Mouse (Mus musculus) neural tube, embryonic 13.5 days (tissue): ENCODE data around the gene Wdr77. TPM values are rescaled to one million over a fixed set of nuclear protein-coding genes. Genes with fewer than 3 reads are reported as not detected.
A peak's percentile ranks its signal among the peaks of the same experiment; 100 is the strongest.
"Not testable (repeated sequence)": the region's sequence is repeated elsewhere in the genome, so short reads cannot be mapped to it uniquely, and the experiment has no call there.

Experiments
- ATAC-seq: fragments of 200-750 bp; cut with Nextera tagmentation; 2 replicates; pipeline ENCODE4 v1.8.0; 2017; ENCODE audit warnings: low read depth, mild to moderate bottlenecking, moderate TSS enrichment, moderate library complexity
- H3K27ac ChIP-seq: fragments of 300-500 bp; sonication (generic); replicated peaks from 2 replicates; pipeline ENCODE4 v1.5.1; 2015; ENCODE audit warnings: moderate library complexity, mild to moderate bottlenecking, inconsistent platforms
- H3K27me3 ChIP-seq: fragments of 300-500 bp; sonication (generic); 2 replicates; pipeline ENCODE4 v1.6.1; 2015; ENCODE audit warnings: mild to moderate bottlenecking, inconsistent platforms
- H3K36me3 ChIP-seq: fragments of 300-500 bp; sonication (generic); 2 replicates; pipeline ENCODE4 v1.6.1; 2015; ENCODE audit warnings: mild to moderate bottlenecking, inconsistent platforms
- H3K4me1 ChIP-seq: fragments of 300-500 bp; sonication (generic); replicated peaks from 2 replicates; pipeline ENCODE4 v1.6.1; 2015; ENCODE audit warnings: inconsistent platforms
- H3K4me2 ChIP-seq: fragments of 300-500 bp; sonication (generic); 2 replicates; pipeline ENCODE4 v1.6.1; 2015; ENCODE audit warnings: inconsistent platforms, mild to moderate bottlenecking, moderate library complexity
- H3K4me3 ChIP-seq: fragments of 300-500 bp; sonication (generic); 2 replicates; pipeline ENCODE4 v1.5.1; 2015; ENCODE audit warnings: mild to moderate bottlenecking, inconsistent platforms
- H3K9ac ChIP-seq: fragments of 300-500 bp; sonication (generic); 2 replicates; pipeline ENCODE4 v1.6.1; 2015; ENCODE audit warnings: moderate library complexity, mild to moderate bottlenecking, inconsistent platforms
- H3K9me3 ChIP-seq: fragments of 300-500 bp; sonication (generic); 2 replicates; pipeline ENCODE4 v1.6.1; 2016; ENCODE audit warnings: inconsistent platforms
- WGBS: fragments of 180-500 bp; shearing (Covaris S2); methylation state at CpG from one replicate; pipeline ENCODE4 v1.1.7; 2015; 5-methylcytosine and 5-hydroxymethylcytosine counted together
- polyA plus RNA-seq: library from polyadenylated mRNA; unstranded; fragments of >200 nt; fragmentation: Nextera tagmentation; extraction: Ambion mirVana; gene quantifications from 2 replicates; pipeline ENCODE4 v1.2.1, GENCODE M21; 2015

Gene Wdr77
- polyA plus RNA-seq, 1 experiment from 2014 or later = 89.3 TPM

DNA sequence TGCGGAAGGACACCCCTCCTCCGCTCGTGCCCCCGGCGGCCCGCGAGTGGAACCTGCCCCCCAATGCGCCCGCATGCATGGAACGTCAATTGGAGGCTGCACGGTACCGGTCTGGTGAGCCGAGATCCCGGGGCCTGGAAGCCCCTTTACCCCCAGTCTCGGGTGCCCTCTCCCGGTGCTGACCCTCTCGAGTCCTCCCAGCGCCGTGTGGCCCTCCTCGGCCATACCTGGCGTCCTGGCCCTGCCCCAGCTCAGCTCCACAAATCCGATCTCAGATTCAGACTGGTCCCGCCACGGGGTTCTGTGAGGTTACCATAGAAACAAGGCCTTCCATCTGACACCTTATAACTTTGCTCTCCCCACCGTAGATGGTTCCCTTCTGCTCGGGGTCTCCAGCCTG is 416 bp downstream of the Wdr77 start:
- H3K4me1 ChIP-seq = peaks cover 39% of the 10 kb centered on the region
- peak overlapping the region; percentile 57 for H3K4me3 ChIP-seq
- no peaks in the 10 kb centered on the region for H3K9me3 ChIP-seq
- peak overlapping the region; percentile 92 for H3K9ac ChIP-seq
- no peak; the same call in none of the 2 replicates for ATAC-seq
- no peaks in the 10 kb centered on the region for H3K27me3 ChIP-seq
- peak overlapping the region; percentile 77 for H3K4me2 ChIP-seq
- WGBS = under 1% methylated on average over 18 of the region's 26 CpGs
- H3K27ac ChIP-seq = peak overlapping the region; percentile 85
- peaks cover 50% of the 10 kb centered on the region for H3K36me3 ChIP-seq

DNA sequence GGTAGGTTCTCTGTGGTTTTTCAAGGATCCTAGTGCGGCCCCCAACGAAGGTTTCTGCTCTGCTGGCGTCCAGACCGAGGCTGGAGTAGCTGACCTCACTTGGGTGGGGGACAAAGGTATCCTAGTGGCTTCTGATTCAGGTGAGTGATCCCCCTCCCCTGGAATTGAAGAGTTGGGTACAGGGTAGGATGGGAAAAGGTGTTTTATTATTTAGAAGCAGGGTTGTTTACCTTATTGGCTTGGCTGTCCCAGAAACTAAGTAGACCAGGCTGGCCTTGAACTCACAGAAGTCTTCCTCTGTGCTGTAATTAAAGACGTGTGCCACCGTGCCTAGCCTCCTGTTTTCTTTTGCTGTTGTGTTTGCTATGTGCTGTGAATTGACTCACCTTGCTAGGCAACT is 830 bp downstream of the Wdr77 start, which contains the start of gene Atp5f1:
TSS of gene Atp5f1 (minus strand) at position 101 of the 400 bp plus-strand sequence.
- H3K27me3 ChIP-seq = no peaks in the 10 kb centered on the region
- peak within 1 kb of the TSS; percentile 90 for H3K27ac ChIP-seq
- H3K4me3 ChIP-seq = peak within 1 kb of the TSS; percentile 57
- H3K4me1 ChIP-seq = peaks cover 39% of the 10 kb centered on the region
- H3K9ac ChIP-seq = peak within 1 kb of the TSS; percentile 92
- no peaks in the 10 kb centered on the region for H3K9me3 ChIP-seq
- 6% methylated on average over 6 of the region's 6 CpGs for WGBS
- no peak for ATAC-seq
- peak within 1 kb of the TSS; percentile 83 for H3K4me2 ChIP-seq
- H3K36me3 ChIP-seq = peaks cover 50% of the 10 kb centered on the region

DNA sequence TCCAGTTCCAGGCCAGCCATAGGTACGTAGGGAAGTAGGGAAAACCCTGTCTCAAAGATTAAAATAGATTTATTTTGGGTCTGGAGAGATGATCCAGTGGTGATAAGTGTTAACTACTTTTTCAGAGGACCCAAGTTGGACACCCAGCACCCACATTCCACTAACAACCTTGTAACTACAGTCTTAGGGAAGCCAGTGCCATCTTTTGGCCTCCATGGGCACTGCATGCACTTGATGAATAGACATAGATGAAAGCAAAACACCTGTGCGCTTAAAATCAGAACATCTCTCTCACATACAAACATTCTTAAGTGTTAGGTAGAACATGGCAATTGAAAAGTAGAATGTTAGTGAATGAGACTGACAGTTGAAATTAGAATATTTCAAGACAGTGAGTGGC is 1.5 kb downstream of the Wdr77 start:
- H3K4me1 ChIP-seq = peaks cover 39% of the 10 kb centered on the region
- H3K4me2 ChIP-seq = peak overlapping the region; percentile 77
- no peak overlapping the region for H3K27ac ChIP-seq
- no peaks in the 10 kb centered on the region for H3K27me3 ChIP-seq
- no peak for ATAC-seq
- WGBS = 93% methylated on average over 2 of the region's 2 CpGs
- no peak overlapping the region for H3K9ac ChIP-seq
- peaks cover 54% of the 10 kb centered on the region for H3K36me3 ChIP-seq
- no peaks in the 10 kb centered on the region for H3K9me3 ChIP-seq
- peak overlapping the region; percentile 57 for H3K4me3 ChIP-seq

DNA sequence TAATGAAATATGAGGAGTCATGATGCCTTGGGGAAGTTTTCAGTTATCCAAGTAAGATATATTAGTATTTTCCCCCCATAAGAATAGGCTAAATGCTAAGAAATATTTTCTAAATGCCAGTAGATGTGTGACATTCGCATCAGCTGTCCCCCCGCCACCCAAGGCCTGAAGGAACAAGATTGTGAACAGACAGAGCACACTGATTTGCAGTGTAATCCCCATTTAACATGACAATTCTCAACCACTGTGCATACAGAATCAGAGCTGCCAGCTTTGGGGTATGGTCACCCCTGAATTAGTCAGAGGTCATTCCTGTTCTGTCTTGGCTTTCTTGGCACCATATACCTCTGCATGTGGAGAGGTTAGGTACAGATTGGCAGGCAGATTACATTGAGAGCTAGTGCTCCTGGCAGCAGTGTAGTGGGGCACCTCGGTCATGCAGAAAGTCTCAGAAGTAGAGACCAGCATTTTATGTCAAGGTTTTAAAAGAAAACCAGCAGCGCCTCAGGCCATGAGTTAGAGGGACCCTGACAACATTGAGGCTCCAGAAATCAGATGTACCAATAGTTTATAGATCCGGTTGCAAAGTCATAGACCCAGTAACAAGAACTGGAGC is 12.8 kb downstream of the Wdr77 start:
- Histone ChIP-seq H3K36me3 (peaks cover 41% of the 10 kb centered on the region), H3K4me2 (no peak overlapping the region), H3K4me3 (no peak overlapping the region), H3K9me3 (no peaks in the 10 kb centered on the region), H3K27me3 (no peaks in the 10 kb centered on the region), H3K4me1 (no peaks in the 10 kb centered on the region), H3K27ac (no peak overlapping the region), H3K9ac (no peak overlapping the region)
- 84% methylated on average over 5 of the region's 5 CpGs for WGBS
- no peak for ATAC-seq

DNA sequence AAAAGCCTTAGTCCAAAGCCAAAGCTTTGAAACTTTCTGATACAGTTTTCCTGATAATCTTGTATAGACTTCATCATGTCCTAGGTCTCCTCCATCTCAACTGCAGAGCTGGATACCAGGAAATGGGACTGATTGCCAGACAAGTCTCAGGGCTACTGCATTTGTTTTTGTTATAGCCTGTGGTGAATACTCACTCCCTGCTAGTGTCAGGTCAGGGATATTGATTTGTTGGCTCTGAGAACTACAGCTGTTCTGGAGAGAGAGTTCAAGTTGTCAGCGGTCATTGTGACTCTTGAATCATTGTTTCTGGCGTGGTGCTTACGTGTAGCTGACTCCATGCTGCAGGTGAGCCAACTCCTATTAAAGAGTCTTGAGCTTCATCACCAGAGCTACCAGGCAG is 14.2 kb downstream of the Wdr77 start, which contains the start of gene Ovgp1:
TSS of gene Ovgp1 (plus strand) at position 301 of the 400 bp plus-strand sequence.
- H3K4me1 ChIP-seq = no peaks in the 10 kb centered on the region
- no peak for ATAC-seq
- no peak within 1 kb of the TSS for H3K9ac ChIP-seq
- WGBS = 81% methylated on average over 3 of the region's 3 CpGs
- no peaks in the 10 kb centered on the region for H3K9me3 ChIP-seq
- H3K4me3 ChIP-seq = no peak within 1 kb of the TSS
- H3K27me3 ChIP-seq = no peaks in the 10 kb centered on the region
- H3K27ac ChIP-seq = no peak within 1 kb of the TSS
- H3K4me2 ChIP-seq = no peak within 1 kb of the TSS
- peaks cover 27% of the 10 kb centered on the region for H3K36me3 ChIP-seq

DNA sequence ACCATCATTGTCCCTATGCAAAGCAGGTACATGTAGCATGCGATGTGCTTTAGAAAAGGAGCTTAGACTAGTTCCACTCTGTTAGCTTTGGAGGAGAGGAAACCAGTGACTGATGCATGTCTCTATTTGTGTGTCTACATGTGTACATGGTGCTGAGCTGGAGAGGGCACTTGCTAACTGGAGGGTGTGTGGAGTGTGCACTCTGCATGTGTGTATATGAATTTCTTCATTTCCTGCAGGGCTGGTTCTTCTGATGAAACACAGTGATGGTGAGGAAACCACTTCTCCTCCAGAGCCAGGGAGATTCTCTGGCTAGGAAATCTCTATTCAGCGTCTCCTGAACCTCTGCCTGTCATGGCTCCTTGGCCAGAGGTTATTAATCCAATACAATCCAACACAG is 15.0 kb downstream of the Wdr77 start:
- H3K4me1 ChIP-seq = no peaks in the 10 kb centered on the region
- 91% methylated on average over 2 of the region's 2 CpGs for WGBS
- H3K9me3 ChIP-seq = no peaks in the 10 kb centered on the region
- H3K4me3 ChIP-seq = no peak overlapping the region
- ATAC-seq = no peak
- no peaks in the 10 kb centered on the region for H3K27me3 ChIP-seq
- no peak overlapping the region for H3K27ac ChIP-seq
- no peak overlapping the region for H3K4me2 ChIP-seq
- H3K36me3 ChIP-seq = peaks cover 19% of the 10 kb centered on the region
- H3K9ac ChIP-seq = no peak overlapping the region

DNA sequence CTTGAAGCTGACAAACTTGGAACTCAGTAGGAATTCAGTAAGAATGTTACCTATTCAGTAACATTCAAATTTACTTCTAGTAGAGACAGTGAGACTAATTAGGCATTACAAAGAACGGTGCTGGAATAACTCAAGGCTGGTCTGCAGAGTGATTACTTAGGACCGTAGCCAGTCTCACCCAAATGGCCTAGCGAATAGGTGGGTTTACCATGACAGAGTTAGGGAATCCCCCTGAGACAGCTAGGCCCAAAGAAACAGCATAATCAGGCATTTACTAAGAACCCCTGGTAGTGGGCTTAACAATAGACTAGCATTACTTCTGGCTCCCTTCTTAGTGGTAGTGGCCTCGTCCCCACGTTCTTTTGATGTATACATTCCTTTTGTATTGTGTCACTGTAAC is 30.4 kb downstream of the Wdr77 start:
- not testable (repeated sequence) for H3K36me3 ChIP-seq, H3K27me3 ChIP-seq, H3K9me3 ChIP-seq, ATAC-seq, H3K9ac ChIP-seq, H3K4me2 ChIP-seq, H3K4me1 ChIP-seq, H3K27ac ChIP-seq, H3K4me3 ChIP-seq
- 41% methylated on average over 5 of the region's 5 CpGs for WGBS

DNA sequence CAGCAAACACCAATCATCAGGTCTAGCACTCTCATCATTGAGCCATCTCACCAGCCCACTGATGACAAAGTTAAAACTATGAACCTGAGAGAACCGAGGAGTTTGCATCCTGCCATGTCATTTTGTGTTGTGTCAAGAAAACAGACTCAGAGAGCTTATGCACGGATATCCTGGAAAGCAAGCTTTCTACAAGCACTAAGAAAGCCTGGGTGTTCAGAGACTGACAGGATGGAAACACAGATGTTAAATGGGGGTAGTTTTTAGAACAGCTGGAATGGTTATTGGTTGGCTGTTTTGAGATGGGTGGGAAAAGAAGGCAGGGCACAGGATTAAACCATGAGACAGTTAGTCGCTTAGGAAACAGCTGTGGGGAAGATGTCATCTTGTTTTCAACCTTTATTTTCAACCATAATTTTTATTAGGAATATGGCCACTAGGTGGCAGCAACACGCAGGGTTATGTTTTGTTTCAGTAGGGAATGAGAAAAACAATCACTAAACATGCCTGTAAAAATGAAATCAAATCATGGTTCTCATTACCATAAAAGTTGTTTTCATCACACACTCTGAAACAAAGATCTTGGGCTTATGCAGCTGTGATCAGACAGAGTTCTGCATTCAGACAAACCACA is 32.6 kb downstream of the Wdr77 start:
- Histone ChIP-seq H3K9ac (no peak overlapping the region), H3K36me3 (no peaks in the 10 kb centered on the region), H3K4me1 (no peaks in the 10 kb centered on the region), H3K27ac (no peak overlapping the region), H3K27me3 (no peaks in the 10 kb centered on the region), H3K4me3 (no peak overlapping the region), H3K4me2 (no peak overlapping the region), H3K9me3 (no peaks in the 10 kb centered on the region)
- 37% methylated on average over 4 of the region's 4 CpGs for WGBS
- no peak for ATAC-seq

DNA sequence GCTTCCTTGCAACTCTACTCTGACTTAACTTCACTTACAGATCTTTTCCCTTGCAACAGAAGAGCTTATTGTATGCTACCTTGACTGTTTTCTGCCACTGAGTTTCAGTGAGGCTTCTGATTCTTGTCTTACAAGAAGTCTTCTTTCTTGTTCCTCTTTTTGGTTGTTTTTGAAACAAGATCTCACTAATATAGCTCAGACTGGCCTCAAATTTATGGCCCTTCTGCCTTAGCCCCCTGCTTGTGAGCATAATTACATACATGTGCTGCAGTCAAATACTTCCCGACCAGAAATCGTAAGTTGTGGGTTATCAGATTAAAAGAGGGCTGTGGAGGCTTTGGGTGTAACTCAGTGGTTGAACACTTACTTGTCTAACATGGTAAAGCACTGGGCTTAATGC is 35.6 kb downstream of the Wdr77 start:
- no peak overlapping the region for H3K4me2 ChIP-seq
- H3K4me3 ChIP-seq = no peak overlapping the region
- no peaks in the 10 kb centered on the region for H3K9me3 ChIP-seq
- no peak overlapping the region for H3K9ac ChIP-seq
- no peak for ATAC-seq
- H3K27me3 ChIP-seq = no peaks in the 10 kb centered on the region
- no peak overlapping the region for H3K27ac ChIP-seq
- H3K4me1 ChIP-seq = no peaks in the 10 kb centered on the region
- H3K36me3 ChIP-seq = no peaks in the 10 kb centered on the region
- WGBS = 82% methylated on average over 2 of the region's 2 CpGs

DNA sequence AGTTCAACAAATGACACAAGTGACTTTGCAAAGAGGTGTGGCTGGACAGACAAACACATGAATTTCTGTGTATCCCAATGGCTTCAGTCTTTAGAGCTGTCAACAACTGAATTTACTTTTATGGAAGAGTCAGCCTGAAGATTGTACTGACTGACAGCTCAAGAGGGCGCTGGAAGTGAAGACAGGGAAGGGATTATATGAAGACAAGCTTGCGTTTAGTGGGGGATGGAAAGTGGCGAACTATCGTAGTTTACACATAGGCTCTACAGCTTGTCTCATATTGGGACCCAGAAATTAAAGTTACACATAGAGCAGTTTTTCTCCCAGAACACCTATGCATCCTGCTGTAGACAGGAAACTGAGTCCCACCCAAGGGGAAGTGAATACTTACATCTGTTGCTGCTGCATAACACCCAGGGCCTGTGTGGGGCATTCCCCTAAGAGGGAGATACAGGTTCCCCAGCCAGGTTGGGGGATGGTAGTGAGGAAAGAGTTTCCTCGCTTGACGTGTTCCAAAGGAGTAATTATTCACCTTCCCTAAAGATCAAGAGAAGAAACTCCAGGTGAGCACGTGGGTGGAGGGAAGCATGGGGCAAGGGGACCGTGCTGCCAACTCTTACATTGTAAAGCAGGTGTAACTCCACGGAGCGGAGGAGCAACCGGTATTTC is 41.7 kb downstream of the Wdr77 start:
- Histone ChIP-seq H3K4me1 (peaks cover 9% of the 10 kb centered on the region; the same call in 1 of the 2 replicates), H3K27ac (no peak overlapping the region), H3K4me3 (peak overlapping the region; percentile 17), H3K27me3 (no peaks in the 10 kb centered on the region; the same call in 1 of the 2 replicates), H3K36me3 (no peaks in the 10 kb centered on the region), H3K4me2 (peak overlapping the region; percentile 46), H3K9ac (peak overlapping the region; percentile 23; the same call in 1 of the 2 replicates), H3K9me3 (no peaks in the 10 kb centered on the region)
- no peak for ATAC-seq
- WGBS = 21% methylated on average over 11 of the region's 11 CpGs

DNA sequence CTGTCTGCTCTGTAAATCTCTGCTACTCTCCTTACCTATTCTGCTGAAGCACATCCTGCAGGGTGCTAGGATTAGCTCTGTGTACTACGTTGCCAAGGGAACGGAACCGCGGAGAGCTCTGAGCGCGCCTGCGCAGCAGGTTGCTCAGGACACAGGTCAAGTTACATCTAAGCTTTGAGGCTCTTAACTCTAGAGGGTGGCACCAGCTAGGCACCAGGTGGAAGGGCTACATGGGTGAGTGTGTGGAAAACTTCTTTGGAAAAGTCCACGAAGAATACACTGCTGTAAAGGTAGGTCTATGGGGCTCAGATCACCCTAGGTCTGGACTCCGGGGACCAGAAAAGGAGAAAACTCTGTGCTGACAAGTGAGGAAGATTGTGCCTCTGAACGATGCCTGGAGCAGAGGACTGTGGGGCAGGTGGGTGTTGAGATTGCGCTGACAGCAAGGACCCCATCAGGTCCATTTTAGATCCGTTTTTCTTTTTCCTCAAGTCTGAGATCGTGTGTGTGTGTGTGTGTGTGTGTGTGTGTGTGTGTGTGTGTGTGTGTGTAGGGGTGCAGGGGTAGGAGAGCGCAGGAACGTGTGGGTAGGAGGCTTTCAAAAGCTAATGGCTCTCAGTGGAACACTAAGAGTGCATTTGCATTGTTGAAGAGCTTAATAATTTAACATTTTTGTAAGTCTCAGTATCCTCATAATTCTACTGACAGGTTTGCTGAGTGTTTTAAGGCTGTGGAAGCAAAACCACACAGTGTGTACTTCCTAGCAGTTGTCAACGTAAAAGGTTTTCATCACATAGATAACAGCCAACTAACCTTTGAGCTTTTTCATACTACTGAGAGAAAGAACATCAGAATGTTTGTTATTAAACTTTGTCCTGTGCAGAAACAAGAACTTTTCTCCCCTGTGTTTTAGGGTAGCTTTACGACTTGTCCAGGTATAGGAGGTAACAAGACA is 42.5 kb downstream of the Wdr77 start:
- Histone ChIP-seq H3K4me2 (peak overlapping the region; percentile 46), H3K4me3 (peak overlapping the region; percentile 17), H3K27me3 (no peaks in the 10 kb centered on the region; the same call in 1 of the 2 replicates), H3K9ac (peak overlapping the region; percentile 23; the same call in 1 of the 2 replicates), H3K9me3 (no peaks in the 10 kb centered on the region), H3K4me1 (peaks cover 9% of the 10 kb centered on the region; the same call in 1 of the 2 replicates), H3K27ac (no peak overlapping the region), H3K36me3 (no peaks in the 10 kb centered on the region)
- peak; percentile 86 for ATAC-seq
- 21% methylated on average over 17 of the region's 17 CpGs for whole genome bisulfite sequencing
